21 mouse cellular contexts compared by ENCODE assay signal in the genomic region with DNA sequence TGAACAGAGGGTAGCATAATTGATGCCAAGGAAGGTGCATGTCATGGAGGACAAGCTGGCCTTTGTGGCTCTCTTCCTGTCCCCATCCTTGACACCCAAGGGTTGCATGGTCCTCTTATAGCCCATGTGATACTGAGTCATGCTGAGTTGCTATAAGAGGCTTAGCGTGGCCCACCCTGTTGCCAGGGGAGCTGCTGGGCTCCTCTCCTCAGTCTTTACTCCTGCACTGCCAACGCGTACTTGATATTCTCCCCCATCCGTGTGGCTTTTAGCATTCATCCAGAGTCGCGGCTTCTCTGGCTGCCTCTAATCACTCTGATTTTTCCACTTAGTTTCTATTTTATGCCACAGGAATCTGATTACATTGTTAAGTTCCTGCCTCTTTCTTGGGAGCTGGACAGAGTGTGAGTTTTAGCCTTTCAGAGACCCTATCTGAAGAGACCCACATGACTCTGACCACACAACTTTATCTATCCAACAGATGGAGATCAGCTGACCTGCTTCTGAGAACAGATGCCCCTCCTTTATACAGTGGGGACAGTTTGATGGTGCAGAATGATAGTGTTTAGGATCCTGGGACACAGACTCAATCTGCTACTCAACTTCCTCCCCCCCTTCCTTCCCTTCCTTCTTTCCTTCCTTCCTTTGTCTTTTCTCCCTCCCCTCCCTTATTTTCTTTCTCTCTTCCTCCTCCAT.
DNase-seq lines count a peak whose midpoint lies in the region; ATAC-seq and TF ChIP-seq lines count a peak whose summit lies in the region.
"Had no signal": no experiment of that assay in that cellular context is flagged by ENCODE, and none has a peak within 500 bp of the region (broad histone marks: within the 10 kb centered on the region; RNA-seq: fewer than 3 reads in every experiment).

No protein-coding gene starts in this region.

- no peak for TF ChIP-seq CTCF in forebrain, postnatal 0 days (IDR thresholded peaks at IDR 0.05; ENCODE audit: low read depth)
- TF ChIP-seq CTCF in hindbrain, postnatal 0 days (IDR thresholded peaks at IDR 0.05; ENCODE audit: low read depth) = no peak

- no peaks in the 10 kb centered on the region for H3K36me3 ChIP-seq in forebrain, postnatal 0 days (ENCODE audit: insufficient read depth)
- no peaks in the 10 kb centered on the region for H3K36me3 ChIP-seq in forebrain, embryonic 11.5 days (ENCODE audit: control insufficient read depth, insufficient read depth, low read length)
- H3K36me3 ChIP-seq in midbrain, embryonic 11.5 days (ENCODE audit: control insufficient read depth, insufficient read depth, low read length) = no peaks in the 10 kb centered on the region
- H3K36me3 ChIP-seq in midbrain, embryonic 10.5 days = no peaks in the 10 kb centered on the region
- H3K36me3 ChIP-seq in hindbrain, postnatal 0 days (ENCODE audit: insufficient read depth, low read length) = no peaks in the 10 kb centered on the region
- H3K36me3 ChIP-seq: G1E; heart, embryonic 12.5 days; neural tube, embryonic 15.5 days had no signal

- H3K4me1 ChIP-seq in forebrain, postnatal 0 days (ENCODE audit: insufficient read depth) = no peaks in the 10 kb centered on the region; the same call in 1 of the 2 replicates
- no peaks in the 10 kb centered on the region; the same call in 1 of the 2 replicates for H3K4me1 ChIP-seq in forebrain, embryonic 11.5 days (replicated peaks; ENCODE audit: control insufficient read depth, insufficient read depth, low read length)
- peaks cover 9% of the 10 kb centered on the region; the same call in 1 of the 2 replicates for H3K4me1 ChIP-seq in midbrain, embryonic 11.5 days (ENCODE audit: control insufficient read depth, insufficient read depth, low read length)
- H3K4me1 ChIP-seq in midbrain, embryonic 10.5 days = peaks cover 34% of the 10 kb centered on the region
- H3K4me1 ChIP-seq in hindbrain, postnatal 0 days (ENCODE audit: insufficient read depth, low read length) = peaks cover 8% of the 10 kb centered on the region; the same call in 1 of the 2 replicates

- WGBS in forebrain, postnatal 0 days = 33% methylated on average over 6 of the region's 6 CpGs
- WGBS in forebrain, embryonic 11.5 days = 84% methylated on average over 6 of the region's 6 CpGs
- 65% methylated on average over 6 of the region's 6 CpGs for WGBS in midbrain, embryonic 11.5 days
- 87% methylated on average over 6 of the region's 6 CpGs for WGBS in midbrain, embryonic 10.5 days
- 45% methylated on average over 6 of the region's 6 CpGs for WGBS in hindbrain, postnatal 0 days

- H3K27ac ChIP-seq in forebrain, postnatal 0 days (ENCODE audit: low read depth, low read length) = peak overlapping the region; percentile 23; the same call in 1 of the 2 replicates
- no peak overlapping the region for H3K27ac ChIP-seq in forebrain, embryonic 11.5 days (ENCODE audit: low read depth, low read length)
- no peak overlapping the region for H3K27ac ChIP-seq in midbrain, embryonic 11.5 days (ENCODE audit: low read depth, low read length)
- no peak overlapping the region for H3K27ac ChIP-seq in midbrain, embryonic 10.5 days (replicated peaks)
- peak overlapping the region; percentile 67 for H3K27ac ChIP-seq in hindbrain, postnatal 0 days
- H3K27ac ChIP-seq: neural tube, embryonic 15.5 days had no signal

- no peak overlapping the region for H3K4me2 ChIP-seq in forebrain, postnatal 0 days (ENCODE audit: low read depth)
- no peak overlapping the region for H3K4me2 ChIP-seq in forebrain, embryonic 11.5 days (ENCODE audit: low read depth, low read length, severe bottlenecking)
- no peak overlapping the region for H3K4me2 ChIP-seq in midbrain, embryonic 11.5 days
- H3K4me2 ChIP-seq in hindbrain, postnatal 0 days (ENCODE audit: low read depth, low read length) = no peak overlapping the region
- H3K4me2 ChIP-seq: heart, embryonic 12.5 days; neural tube, embryonic 15.5 days had no signal

- DNase-seq in forebrain, postnatal 0 days = peak; percentile 51
- no peak for DNase-seq in forebrain, embryonic 11.5 days (ENCODE audit: low spot score)
- peak; percentile 79 for DNase-seq in midbrain, embryonic 11.5 days (ENCODE audit: low spot score, missing footprints)
- no peak for DNase-seq in midbrain, embryonic 10.5 days (ENCODE audit: low spot score)
- peak; percentile 68 for DNase-seq in hindbrain, postnatal 0 days (ENCODE audit: low spot score)
- DNase-seq in adrenal gland, postnatal 25 days = no peak
- DNase-seq in gastrocnemius, postnatal 4 days (ENCODE audit: low spot score in 2 of 2) = no peak
- DNase-seq: adrenal gland, adult 2 months; cerebellum, postnatal 14 days; gastrocnemius, postnatal 14 days; heart, postnatal 4 days; kidney, adult 11 months; kidney, postnatal 14 days; layer of hippocampus, adult 9-11 months; liver; lung, adult 18-20 months; lung, postnatal 4 days; retina, postnatal 1 day had no signal

- H3K4me3 ChIP-seq in forebrain, postnatal 0 days (ENCODE audit: low read depth, low read length) = no peak overlapping the region
- no peak overlapping the region for H3K4me3 ChIP-seq in forebrain, embryonic 11.5 days (ENCODE audit: low read depth, low read length)
- no peak overlapping the region for H3K4me3 ChIP-seq in midbrain, embryonic 11.5 days (ENCODE audit: low read depth, low read length)
- no peak overlapping the region for H3K4me3 ChIP-seq in midbrain, embryonic 10.5 days
- no peak overlapping the region for H3K4me3 ChIP-seq in hindbrain, postnatal 0 days (ENCODE audit: low read length)
- H3K4me3 ChIP-seq: heart, embryonic 12.5 days; neural tube, embryonic 15.5 days had no signal

- H3K27me3 ChIP-seq in forebrain, postnatal 0 days (ENCODE audit: insufficient read depth, low read length) = no peaks in the 10 kb centered on the region
- no peaks in the 10 kb centered on the region; the same call in 1 of the 2 replicates for H3K27me3 ChIP-seq in forebrain, embryonic 11.5 days (ENCODE audit: control insufficient read depth, insufficient read depth, low read length)
- no peaks in the 10 kb centered on the region for H3K27me3 ChIP-seq in midbrain, embryonic 11.5 days (ENCODE audit: control insufficient read depth, insufficient read depth, low read length)
- H3K27me3 ChIP-seq in midbrain, embryonic 10.5 days (ENCODE audit: low read depth, poor library complexity, severe bottlenecking) = peaks cover 21% of the 10 kb centered on the region
- no peaks in the 10 kb centered on the region for H3K27me3 ChIP-seq in hindbrain, postnatal 0 days (ENCODE audit: insufficient read depth, low read length)
- H3K27me3 ChIP-seq: heart, embryonic 12.5 days; neural tube, embryonic 15.5 days had no signal

- peak; percentile 84 for ATAC-seq in forebrain, postnatal 0 days
- ATAC-seq in forebrain, embryonic 11.5 days (replicated peaks; ENCODE audit: low FRiP score) = no peak
- ATAC-seq in midbrain, embryonic 11.5 days (ENCODE audit: low FRiP score) = no peak
- peak; percentile 85 for ATAC-seq in hindbrain, postnatal 0 days

- H3K9ac ChIP-seq in forebrain, postnatal 0 days = no peak overlapping the region
- no peak overlapping the region for H3K9ac ChIP-seq in forebrain, embryonic 11.5 days (ENCODE audit: low read length)
- no peak overlapping the region for H3K9ac ChIP-seq in midbrain, embryonic 11.5 days (ENCODE audit: low read length)
- no peak overlapping the region for H3K9ac ChIP-seq in hindbrain, postnatal 0 days (replicated peaks; ENCODE audit: low read length)
- H3K9ac ChIP-seq: heart, embryonic 12.5 days; neural tube, embryonic 15.5 days had no signal

- H3K9me3 ChIP-seq in forebrain, postnatal 0 days (ENCODE audit: low read length) = no peaks in the 10 kb centered on the region
- H3K9me3 ChIP-seq in forebrain, embryonic 11.5 days (ENCODE audit: control insufficient read depth, low read length) = no peaks in the 10 kb centered on the region
- no peaks in the 10 kb centered on the region for H3K9me3 ChIP-seq in midbrain, embryonic 11.5 days (ENCODE audit: control insufficient read depth, low read length)
- H3K9me3 ChIP-seq in midbrain, embryonic 10.5 days (replicated peaks) = no peaks in the 10 kb centered on the region
- no peaks in the 10 kb centered on the region for H3K9me3 ChIP-seq in hindbrain, postnatal 0 days (ENCODE audit: low read length)
- H3K9me3 ChIP-seq: heart, embryonic 12.5 days; neural tube, embryonic 15.5 days had no signal

Comparison
In these comparisons a context has a peak if more than half of its experiments do, and no peak if none do; other contexts are left out.
1. ATAC-seq: peak in forebrain, postnatal 0 days (single experiment) and hindbrain, postnatal 0 days (single experiment); none in forebrain, embryonic 11.5 days (single experiment) and midbrain, embryonic 11.5 days (single experiment).
2. DNase-seq: peak in forebrain, postnatal 0 days (single experiment), midbrain, embryonic 11.5 days (single experiment) and hindbrain, postnatal 0 days (single experiment); none in forebrain, embryonic 11.5 days (single experiment), midbrain, embryonic 10.5 days (single experiment), adrenal gland, postnatal 25 days (single experiment) and gastrocnemius, postnatal 4 days (0 of 2).
3. H3K27ac ChIP-seq: peak in forebrain, postnatal 0 days (single experiment) and hindbrain, postnatal 0 days (single experiment); none in forebrain, embryonic 11.5 days (single experiment), midbrain, embryonic 11.5 days (single experiment) and midbrain, embryonic 10.5 days (single experiment).